In genomic region chr10:17674454-17674853, GRCm38 (mm10) we compare ENCODE assay signal across 24 mouse cellular contexts. TPM values are rescaled to one million over a fixed set of nuclear protein-coding genes. Genes with fewer than 3 reads are reported as not detected.
DNase-seq lines count a peak whose midpoint lies in the region; ATAC-seq and TF ChIP-seq lines count a peak whose summit lies in the region.
"Had no signal": no experiment of that assay in that cellular context is flagged by ENCODE, and none has a peak within 500 bp of the region (broad histone marks: within the 10 kb centered on the region; RNA-seq: fewer than 3 reads in every experiment).

No protein-coding gene starts in this region.

- H3K36me3 ChIP-seq in liver, embryonic 11.5 days (ENCODE audit: control insufficient read depth, insufficient read depth, low read length), result no peaks in the 10 kb centered on the region
- H3K36me3 ChIP-seq in liver, embryonic 12.5 days, result no peaks in the 10 kb centered on the region
- H3K36me3 ChIP-seq in intestine, postnatal 0 days (ENCODE audit: control insufficient read depth, insufficient read depth), result no peaks in the 10 kb centered on the region
- no peaks in the 10 kb centered on the region for H3K36me3 ChIP-seq in liver, embryonic 16.5 days (ENCODE audit: control insufficient read depth, insufficient read depth)
- H3K36me3 ChIP-seq: forebrain, embryonic 10.5 days; heart, embryonic 10.5 days; heart, embryonic 13.5 days had no signal

- no peaks in the 10 kb centered on the region for H3K9me3 ChIP-seq in liver, embryonic 11.5 days (ENCODE audit: control insufficient read depth, low read length)
- H3K9me3 ChIP-seq in liver, embryonic 12.5 days (replicated peaks), result no peaks in the 10 kb centered on the region
- H3K9me3 ChIP-seq in intestine, postnatal 0 days (ENCODE audit: control insufficient read depth), result no peaks in the 10 kb centered on the region
- no peaks in the 10 kb centered on the region for H3K9me3 ChIP-seq in liver, embryonic 16.5 days (replicated peaks; ENCODE audit: control insufficient read depth, low read length)
- H3K9me3 ChIP-seq: forebrain, embryonic 10.5 days; forebrain, embryonic 13.5 days; heart, embryonic 10.5 days; heart, embryonic 13.5 days had no signal

- no peak overlapping the region for H3K9ac ChIP-seq in liver, embryonic 11.5 days (ENCODE audit: low read depth, low read length)
- H3K9ac ChIP-seq in liver, embryonic 12.5 days, result no peak overlapping the region
- no peak overlapping the region for H3K9ac ChIP-seq in intestine, postnatal 0 days (ENCODE audit: low read depth, low read length)
- no peak overlapping the region for H3K9ac ChIP-seq in liver, embryonic 16.5 days (ENCODE audit: low read depth, low read length)
- H3K9ac ChIP-seq: forebrain, embryonic 13.5 days; heart, embryonic 13.5 days; hindbrain, embryonic 14.5 days had no signal

- ATAC-seq in liver, embryonic 11.5 days (replicated peaks; ENCODE audit: low FRiP score), result 0 out of 2 replicates have a peak, but pooled peaks have one; percentile 22
- no peak for ATAC-seq in liver, embryonic 12.5 days
- ATAC-seq in intestine, postnatal 0 days, result peak; percentile 36; the same call in 1 of the 2 replicates
- ATAC-seq in liver, embryonic 16.5 days (ENCODE audit: low read depth), result peak; percentile 76
- no peak for ATAC-seq in frontal cortex, adult (ENCODE audit: low TSS enrichment)
- ATAC-seq: CD4-positive, CD25-positive, alpha-beta regulatory T cell, adult 4 months; forebrain, embryonic 13.5 days; forebrain, embryonic 16.5 days; hindbrain, postnatal 0 days had no signal

- TF ChIP-seq CTCF in intestine, postnatal 0 days (IDR thresholded peaks at IDR 0.05; ENCODE audit: low read depth), result no peak

- no peak overlapping the region for H3K4me2 ChIP-seq in liver, embryonic 11.5 days
- H3K4me2 ChIP-seq in liver, embryonic 12.5 days, result no peak overlapping the region
- H3K4me2 ChIP-seq in intestine, postnatal 0 days (replicated peaks; ENCODE audit: low read depth), result no peak overlapping the region
- H3K4me2 ChIP-seq in liver, embryonic 16.5 days (ENCODE audit: low read depth, low read length), result no peak overlapping the region
- H3K4me2 ChIP-seq: forebrain, embryonic 13.5 days; heart, embryonic 13.5 days; hindbrain, embryonic 14.5 days had no signal

- H3K27ac ChIP-seq in liver, embryonic 11.5 days (ENCODE audit: low read depth, low read length), result peak overlapping the region; percentile 19; the same call in 1 of the 2 replicates
- H3K27ac ChIP-seq in liver, embryonic 12.5 days, result no peak overlapping the region
- H3K27ac ChIP-seq in intestine, postnatal 0 days (ENCODE audit: low read depth, low read length), result no peak overlapping the region; the same call in 1 of the 2 replicates
- peak overlapping the region; percentile 42 for H3K27ac ChIP-seq in liver, embryonic 16.5 days (ENCODE audit: low read length)
- H3K27ac ChIP-seq: forebrain, embryonic 10.5 days; forebrain, embryonic 13.5 days; heart, adult 2 months; heart, embryonic 10.5 days; heart, embryonic 13.5 days; hindbrain, embryonic 14.5 days; hindbrain, postnatal 0 days had no signal

- H3K27me3 ChIP-seq in liver, embryonic 11.5 days (replicated peaks; ENCODE audit: control insufficient read depth, insufficient read depth, low read length), result no peaks in the 10 kb centered on the region
- no peaks in the 10 kb centered on the region for H3K27me3 ChIP-seq in liver, embryonic 12.5 days (replicated peaks)
- no peaks in the 10 kb centered on the region for H3K27me3 ChIP-seq in intestine, postnatal 0 days (replicated peaks; ENCODE audit: control insufficient read depth, insufficient read depth, low read length)
- H3K27me3 ChIP-seq in liver, embryonic 16.5 days (ENCODE audit: control insufficient read depth, insufficient read depth, low read depth, low read length), result no peaks in the 10 kb centered on the region
- H3K27me3 ChIP-seq: forebrain, embryonic 13.5 days; heart, embryonic 13.5 days had no signal

- no peak overlapping the region for H3K4me3 ChIP-seq in liver, embryonic 11.5 days (ENCODE audit: low read depth, low read length)
- H3K4me3 ChIP-seq in liver, embryonic 12.5 days, result no peak overlapping the region
- H3K4me3 ChIP-seq in intestine, postnatal 0 days (ENCODE audit: low read depth, low read length), result no peak overlapping the region
- no peak overlapping the region for H3K4me3 ChIP-seq in liver, embryonic 16.5 days (ENCODE audit: low read depth, low read length)
- H3K4me3 ChIP-seq: forebrain, embryonic 10.5 days; forebrain, embryonic 13.5 days; heart, adult 2 months; heart, embryonic 10.5 days; heart, embryonic 13.5 days had no signal

- H3K4me1 ChIP-seq in liver, embryonic 11.5 days (replicated peaks; ENCODE audit: control insufficient read depth, insufficient read depth, low read length), result no peaks in the 10 kb centered on the region
- peaks cover 11% of the 10 kb centered on the region for H3K4me1 ChIP-seq in liver, embryonic 12.5 days
- no peaks in the 10 kb centered on the region for H3K4me1 ChIP-seq in intestine, postnatal 0 days (replicated peaks; ENCODE audit: control insufficient read depth, insufficient read depth, low read length)
- H3K4me1 ChIP-seq in liver, embryonic 16.5 days (ENCODE audit: control insufficient read depth, low read depth, low read length), result peaks cover 6% of the 10 kb centered on the region
- H3K4me1 ChIP-seq: forebrain, embryonic 10.5 days; forebrain, embryonic 13.5 days; heart, embryonic 10.5 days; heart, embryonic 13.5 days had no signal

- DNase-seq in liver, embryonic 11.5 days (ENCODE audit: low spot score), result no peak
- DNase-seq in gastrocnemius, adult 8-10 months (ENCODE audit: low spot score in 2 of 2), result no peak
- DNase-seq: adrenal gland, postnatal 10 days; adrenal gland, postnatal 36 days; cerebellum, adult 18-20 months; cerebellum, adult 9-10 months; cerebellum, postnatal 14 days; gastrocnemius, postnatal 10 days; gastrocnemius, postnatal 36 days; heart, adult 2 months; heart, postnatal 14 days; heart, postnatal 4 days had no signal

- 79% methylated on average over 5 of the region's 5 CpGs for WGBS in liver, embryonic 11.5 days
- 71% methylated on average over 5 of the region's 5 CpGs for WGBS in liver, embryonic 12.5 days (ENCODE audit: insufficient replicate concordance)
- 50% methylated on average over 5 of the region's 5 CpGs for WGBS in intestine, postnatal 0 days
- 58% methylated on average over 5 of the region's 5 CpGs for WGBS in liver, embryonic 16.5 days (ENCODE audit: insufficient replicate concordance)

RNA-seq across cellular contexts. Expression of gene Cited2, which starts 48.6 kb away (rescaled TPM):
- polyA plus RNA-seq in liver, embryonic 11.5 days (2014; fragmentation: Nextera tagmentation; extraction: Ambion mirVana), result 50.7 and 50.8 TPM in 2 replicates
- 35.3 and 36.7 TPM in 2 replicates for polyA plus RNA-seq in liver, embryonic 12.5 days (2016; fragmentation: Nextera tagmentation; extraction: Ambion mirVana)
- 41.8 and 47.0 TPM in 2 replicates for polyA plus RNA-seq in intestine, postnatal 0 days (2015; fragmentation: Nextera tagmentation; extraction: Ambion mirVana)
- 14.5 and 19.4 TPM in 2 replicates for polyA plus RNA-seq in liver, embryonic 16.5 days (2015; fragmentation: Nextera tagmentation; extraction: Ambion mirVana)
- total RNA-seq in gastrocnemius, adult 8-10 months (2022), result 10 to 100 TPM; 30.2 to 66.6 (median 41.0) TPM

Comparison
In these comparisons a context has a peak if more than half of its experiments do, and no peak if none do; other contexts are left out.
1. ATAC-seq: peak in liver, embryonic 11.5 days (single experiment), intestine, postnatal 0 days (single experiment) and liver, embryonic 16.5 days (single experiment); none in liver, embryonic 12.5 days (single experiment) and frontal cortex, adult (single experiment).
2. H3K27ac ChIP-seq: peak in liver, embryonic 11.5 days (single experiment) and liver, embryonic 16.5 days (single experiment); none in liver, embryonic 12.5 days (single experiment) and intestine, postnatal 0 days (single experiment).